Mouse (Mus musculus) megakaryocyte, embryonic 14.5 days (primary cell): Measurements from ENCODE around the gene Eif4ebp2. TPM values are rescaled to one million over a fixed set of nuclear protein-coding genes. Genes with fewer than 3 reads are reported as not detected.

Experiments used
- H3K27me3 ChIP-seq: replicated peaks from 2 replicates; pipeline ENCODE3; 2012; ENCODE audit warnings: inconsistent platforms
- H3K36me3 ChIP-seq: replicated peaks from 2 replicates; pipeline ENCODE3; 2012; ENCODE audit warnings: low read length, inconsistent platforms, mixed read lengths
- H3K4me1 ChIP-seq: 2 replicates; pipeline ENCODE4 v1.6.1; 2012; ENCODE audit warnings: inconsistent platforms
- H3K4me3 ChIP-seq: replicated peaks from 2 replicates; pipeline ENCODE3; 2012; ENCODE audit warnings: moderate library complexity, mild to moderate bottlenecking, inconsistent platforms
- H3K9me3 ChIP-seq: 2 replicates; pipeline ENCODE4 v1.6.1; 2012; ENCODE audit warnings: inconsistent platforms
- FLI1 ChIP-seq: IDR thresholded peaks from 2 replicates; pipeline ENCODE4 v1.6.1; 2012; ENCODE audit warnings: low read length, inconsistent platforms, mixed read lengths
- GATA1 ChIP-seq: IDR thresholded peaks from 3 replicates; pipeline ENCODE4 v1.6.1; 2012; ENCODE audit warnings: mixed read lengths, low read length, inconsistent platforms, borderline replicate concordance
- polyA plus RNA-seq: library from polyadenylated mRNA; stranded (reverse); fragments of >175 nt; gene quantifications from 2 replicates; pipeline ENCODE4 v1.2.3, GENCODE M21; 2012; ENCODE audit warnings: low replicate concordance; ENCODE audit not compliant: insufficient read depth

The Eif4ebp2 gene
- polyA plus RNA-seq, 1 experiment, result 24.5 TPM

DNA sequence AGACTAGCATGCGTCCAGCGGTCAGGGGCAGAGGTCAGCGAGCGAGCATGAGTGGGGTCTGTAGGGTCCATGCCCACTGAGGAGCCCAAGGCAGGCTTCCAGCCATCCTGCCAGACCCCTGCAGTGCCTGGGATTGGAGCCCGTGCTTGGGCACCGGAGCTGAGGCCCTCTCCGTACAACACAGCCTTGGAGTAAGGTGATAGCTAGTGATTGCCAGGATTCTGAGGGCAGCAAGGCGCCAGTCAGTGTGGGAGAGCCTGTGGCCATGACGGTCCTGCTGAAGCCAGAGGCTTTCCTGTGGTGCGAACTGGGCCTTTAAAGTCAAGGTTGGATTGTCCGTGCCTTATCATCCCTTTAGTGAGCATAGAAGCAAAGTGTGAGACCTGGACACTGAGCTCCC is 32.3 kb upstream of the Eif4ebp2 start:
- Histone ChIP-seq H3K27me3 (peaks cover 7% of the 10 kb centered on the region), H3K4me1 (peaks cover 15% of the 10 kb centered on the region), H3K4me3 (no peak overlapping the region), H3K9me3 (no peaks in the 10 kb centered on the region), H3K36me3 (no peaks in the 10 kb centered on the region)
- no peak for TF ChIP-seq FLI1
- no peak for TF ChIP-seq GATA1

DNA sequence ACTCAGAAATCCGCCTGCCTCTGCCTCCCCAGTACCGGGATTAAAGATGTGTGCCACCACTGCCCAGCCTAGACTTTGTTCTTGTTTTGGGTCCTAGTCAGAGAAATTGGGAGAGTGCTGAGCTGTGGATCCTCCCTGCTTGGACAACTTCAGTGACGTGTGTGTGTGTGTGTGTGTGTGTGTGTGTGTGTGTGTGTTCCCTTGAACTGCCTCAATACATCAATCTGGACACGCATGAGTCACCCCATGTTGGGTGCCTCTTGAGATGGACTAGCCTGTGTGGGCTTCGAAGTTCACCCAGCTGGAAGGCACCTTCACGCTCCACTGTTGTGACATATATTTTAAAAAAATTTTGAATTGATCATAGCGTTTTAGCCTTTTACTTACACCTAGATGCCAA is 30.3 kb upstream of the Eif4ebp2 start:
- H3K9me3 ChIP-seq, result no peaks in the 10 kb centered on the region
- no peak for TF ChIP-seq FLI1
- no peak for TF ChIP-seq GATA1
- peaks cover 19% of the 10 kb centered on the region for H3K4me1 ChIP-seq
- H3K36me3 ChIP-seq, result no peaks in the 10 kb centered on the region
- no peak overlapping the region for H3K4me3 ChIP-seq
- H3K27me3 ChIP-seq, result peaks cover 3% of the 10 kb centered on the region

DNA sequence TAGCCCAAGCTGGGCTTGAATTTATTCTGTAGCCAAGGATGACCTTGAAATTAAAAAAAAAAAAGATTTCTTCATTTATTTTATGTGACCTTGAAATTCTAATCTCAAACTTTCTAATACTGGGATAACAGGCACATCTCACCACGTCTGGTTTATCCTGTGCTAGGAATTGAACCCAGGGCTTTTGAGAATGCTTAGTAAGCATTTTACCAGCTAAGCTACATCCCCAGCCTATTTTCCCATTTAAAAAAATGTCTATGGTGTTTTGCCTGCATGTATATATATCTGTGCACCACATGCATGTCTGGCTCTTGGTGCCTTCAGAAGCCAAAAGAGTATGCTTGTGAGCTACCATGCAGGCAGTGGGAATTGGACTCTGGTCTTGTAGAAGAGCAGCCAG is 28.0 kb upstream of the Eif4ebp2 start:
- Histone ChIP-seq H3K4me3 (no peak overlapping the region), H3K36me3 (no peaks in the 10 kb centered on the region), H3K4me1 (peaks cover 31% of the 10 kb centered on the region), H3K9me3 (no peaks in the 10 kb centered on the region), H3K27me3 (peaks cover 6% of the 10 kb centered on the region)
- no peak for TF ChIP-seq GATA1

DNA sequence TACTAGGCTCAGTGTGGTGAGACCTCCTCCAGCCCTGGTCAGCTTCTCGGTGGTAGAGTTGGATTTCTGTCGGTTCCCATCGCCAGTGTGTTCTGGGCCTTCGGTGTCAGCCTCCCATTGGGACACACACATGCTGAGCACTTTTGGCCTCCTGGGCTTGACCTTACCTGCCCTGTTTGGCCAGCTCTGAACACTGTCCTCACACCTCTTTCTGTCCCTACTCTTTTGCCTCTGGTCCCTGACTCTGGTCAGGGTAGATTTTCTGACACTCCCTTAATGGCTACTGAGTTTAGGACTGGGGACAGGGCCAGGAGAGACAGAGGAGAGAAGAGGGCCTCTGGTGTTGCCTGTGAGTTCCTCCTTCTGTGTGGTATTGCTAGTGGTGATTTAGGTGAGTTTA is 27.5 kb upstream of the Eif4ebp2 start:
- Histone ChIP-seq H3K36me3 (no peaks in the 10 kb centered on the region), H3K9me3 (no peaks in the 10 kb centered on the region), H3K27me3 (peaks cover 6% of the 10 kb centered on the region), H3K4me1 (peaks cover 37% of the 10 kb centered on the region), H3K4me3 (no peak overlapping the region)
- TF ChIP-seq FLI1, result no peak
- no peak for TF ChIP-seq GATA1

DNA sequence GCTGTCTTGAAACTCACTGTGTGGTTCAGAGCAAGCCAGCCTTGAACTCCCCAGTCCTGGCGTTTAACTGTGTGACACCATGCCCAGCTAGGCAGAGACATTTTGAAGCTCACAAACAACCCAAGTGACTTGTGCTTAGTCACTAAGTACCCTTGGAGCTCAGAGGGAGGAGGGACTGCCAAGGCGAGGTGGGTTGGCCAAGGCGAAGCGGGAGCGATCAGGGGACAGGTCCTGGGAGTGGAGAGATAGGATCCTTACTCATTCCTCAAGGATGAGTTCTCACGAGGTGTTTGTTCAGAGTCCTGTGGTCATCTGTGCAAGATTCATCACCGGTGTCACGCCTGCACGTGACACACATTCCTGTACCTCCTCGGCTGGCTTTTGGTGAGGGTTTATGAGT is 27.0 kb upstream of the Eif4ebp2 start:
- H3K27me3 ChIP-seq, result peaks cover 4% of the 10 kb centered on the region
- peaks cover 38% of the 10 kb centered on the region for H3K4me1 ChIP-seq
- H3K9me3 ChIP-seq, result no peaks in the 10 kb centered on the region
- no peak overlapping the region for H3K4me3 ChIP-seq
- no peak for TF ChIP-seq GATA1
- no peak for TF ChIP-seq FLI1
- no peaks in the 10 kb centered on the region for H3K36me3 ChIP-seq

DNA sequence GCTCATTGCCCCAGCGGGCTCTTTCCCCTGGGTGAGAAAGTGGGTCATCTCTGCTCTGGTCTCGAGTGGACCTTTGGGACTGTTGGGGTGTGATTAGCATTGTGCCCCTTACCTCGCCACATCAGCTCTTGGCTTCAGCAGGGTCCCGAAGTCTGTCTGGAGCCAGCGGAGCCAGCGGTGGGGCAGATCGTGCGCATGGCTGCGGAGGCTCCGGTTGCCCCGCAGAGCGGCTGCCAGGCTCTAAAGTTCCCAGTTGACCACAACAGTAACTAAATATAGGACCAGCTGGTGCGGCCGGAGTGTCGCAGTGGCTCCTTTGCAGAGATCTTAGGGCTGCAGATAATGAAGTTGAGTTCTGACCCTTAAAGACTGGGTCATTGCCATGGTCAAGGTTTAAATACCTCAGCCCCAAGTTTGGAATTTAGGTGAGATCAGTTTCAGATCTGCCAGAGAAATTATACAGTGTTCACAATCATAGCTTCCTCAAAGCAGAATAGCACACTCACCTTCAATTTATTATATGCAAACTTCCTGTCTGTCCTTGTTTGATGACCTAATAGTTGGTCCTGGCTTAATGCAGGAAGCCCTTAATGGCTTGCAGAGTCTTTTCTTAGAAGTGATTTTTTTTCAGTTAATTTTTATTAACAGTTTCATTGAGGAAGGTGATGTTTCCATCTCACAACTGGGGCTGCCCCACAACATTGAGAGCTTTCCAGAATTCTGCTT is 24.1 kb upstream of the Eif4ebp2 start:
- H3K27me3 ChIP-seq, result peaks cover 2% of the 10 kb centered on the region
- peaks cover 9% of the 10 kb centered on the region; the same call in 1 of the 2 replicates for H3K9me3 ChIP-seq
- peaks cover 33% of the 10 kb centered on the region for H3K4me1 ChIP-seq
- H3K4me3 ChIP-seq, result peak overlapping the region; percentile 99
- TF ChIP-seq GATA1, result no peak
- TF ChIP-seq FLI1, result no peak
- no peaks in the 10 kb centered on the region for H3K36me3 ChIP-seq

DNA sequence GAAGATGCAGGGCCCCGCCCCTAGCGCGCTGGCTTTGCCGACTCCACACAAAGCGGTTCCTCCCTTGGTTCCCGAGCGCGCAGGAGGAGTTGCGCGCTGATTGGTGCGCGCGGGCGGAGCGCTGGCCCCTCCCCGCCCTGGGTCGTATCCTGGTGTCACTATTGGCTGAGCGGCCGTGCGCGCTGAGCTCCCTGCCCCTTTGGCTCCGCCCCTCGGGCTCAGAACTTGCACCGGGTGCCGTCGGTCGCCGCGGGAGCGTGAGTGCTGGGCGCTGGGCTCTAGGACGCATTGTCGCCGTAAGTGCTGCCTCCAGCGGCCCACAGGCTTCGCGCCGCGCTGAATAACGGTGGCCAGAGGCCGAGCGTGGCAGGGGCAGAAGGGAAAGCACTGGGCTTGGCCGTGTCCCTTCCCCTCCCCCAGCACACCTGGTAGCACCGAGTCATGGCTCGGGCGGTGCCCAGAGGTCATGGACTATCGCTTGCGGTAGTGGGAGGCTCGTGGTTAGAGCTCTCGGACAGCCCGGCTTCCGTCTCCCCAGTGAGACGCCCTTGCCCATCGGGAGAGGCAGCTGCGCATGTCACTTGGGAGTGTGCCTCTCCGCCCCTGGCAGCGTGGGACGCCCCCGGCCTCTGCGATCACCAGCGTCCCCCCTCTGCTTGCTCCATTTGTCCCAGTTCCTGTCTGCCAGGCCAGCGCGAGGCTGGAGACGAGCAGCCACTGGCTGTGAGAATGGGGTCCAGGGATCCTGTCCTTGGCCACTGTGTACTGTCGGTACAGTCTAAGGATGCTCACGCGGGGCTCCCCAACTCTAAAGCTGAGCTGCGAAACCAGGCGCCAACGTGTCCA is 23.4 kb upstream of the Eif4ebp2 start, which contains the start of gene Lrrc20:
Gene Lrrc20, plus strand, starts transcription at position 208 of the 846 bp plus-strand sequence.
- TF ChIP-seq GATA1 (no peak), FLI1 (no peak)
- peaks cover 2% of the 10 kb centered on the region for H3K27me3 ChIP-seq
- H3K9me3 ChIP-seq, result peaks cover 9% of the 10 kb centered on the region; the same call in 1 of the 2 replicates
- H3K4me1 ChIP-seq, result peaks cover 33% of the 10 kb centered on the region
- no peaks in the 10 kb centered on the region for H3K36me3 ChIP-seq
- H3K4me3 ChIP-seq, result peak within 1 kb of the TSS; percentile 99

DNA sequence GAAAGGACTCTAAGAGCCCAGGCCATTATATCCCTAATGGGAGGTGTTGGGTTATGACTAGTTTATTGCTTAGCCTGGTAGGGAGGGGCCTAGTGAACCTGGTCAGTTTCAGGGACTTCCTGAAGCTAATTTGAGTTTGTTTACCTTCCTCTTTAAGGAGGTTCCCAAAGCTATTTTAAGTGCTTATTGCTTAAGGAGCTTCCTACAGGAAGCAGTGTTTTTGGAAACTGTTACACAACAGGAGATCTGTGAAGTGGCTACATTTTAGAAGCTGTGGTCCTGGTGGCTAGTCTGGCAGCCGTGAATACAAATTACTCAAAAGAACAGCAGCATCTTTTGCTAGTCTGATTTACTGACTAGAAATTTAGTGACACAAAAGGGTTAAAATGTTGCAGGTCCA is 21.9 kb upstream of the Eif4ebp2 start:
- Histone ChIP-seq H3K27me3 (peaks cover 2% of the 10 kb centered on the region), H3K4me1 (peaks cover 29% of the 10 kb centered on the region), H3K9me3 (peaks cover 9% of the 10 kb centered on the region; the same call in 1 of the 2 replicates), H3K36me3 (no peaks in the 10 kb centered on the region), H3K4me3 (no peak overlapping the region)
- no peak for TF ChIP-seq GATA1
- no peak for TF ChIP-seq FLI1

DNA sequence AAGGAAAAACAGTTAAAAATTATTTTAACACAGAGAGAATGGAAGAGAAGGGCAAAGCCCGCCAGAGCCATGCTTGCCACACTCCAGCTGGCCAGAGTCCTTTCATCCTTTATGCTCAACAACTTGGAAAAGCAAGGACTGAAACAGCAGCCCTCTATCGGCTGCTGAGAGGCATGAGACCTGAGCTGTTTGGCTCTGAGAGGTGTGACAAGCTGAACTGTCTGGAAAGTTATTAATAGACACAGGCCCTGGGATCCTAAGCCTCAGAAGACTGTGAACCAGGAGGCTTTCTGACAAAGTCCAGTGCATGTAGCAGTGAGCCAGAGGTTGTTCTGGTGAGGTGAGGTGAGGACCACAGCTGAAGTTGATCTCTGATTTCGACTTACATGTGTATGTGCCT is 21.2 kb upstream of the Eif4ebp2 start:
- H3K4me3 ChIP-seq, result no peak overlapping the region
- H3K27me3 ChIP-seq, result peaks cover 2% of the 10 kb centered on the region
- TF ChIP-seq FLI1 (no peak), GATA1 (no peak)
- peaks cover 34% of the 10 kb centered on the region for H3K4me1 ChIP-seq
- H3K9me3 ChIP-seq, result peaks cover 9% of the 10 kb centered on the region; the same call in 1 of the 2 replicates
- no peaks in the 10 kb centered on the region for H3K36me3 ChIP-seq

DNA sequence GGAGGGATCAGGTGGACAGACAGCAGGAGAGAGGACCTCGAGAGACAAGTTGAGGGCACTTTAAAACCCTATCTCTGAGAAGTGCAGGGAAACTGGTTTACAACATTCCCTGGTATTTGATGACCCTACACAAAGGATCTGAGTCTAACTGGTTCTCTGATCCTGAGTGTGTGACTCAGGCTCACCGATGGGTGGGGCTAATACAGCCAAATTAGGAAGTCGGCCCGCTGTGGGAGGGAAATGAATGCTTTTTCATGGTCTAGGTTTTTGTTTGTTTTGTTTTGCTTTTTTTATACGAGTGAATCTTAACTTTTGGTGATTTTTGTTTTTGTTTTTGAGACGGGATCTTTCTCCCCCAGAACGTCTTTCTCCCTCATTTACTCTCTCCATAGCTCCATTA is 16.4 kb upstream of the Eif4ebp2 start:
- peaks cover 9% of the 10 kb centered on the region; the same call in 1 of the 2 replicates for H3K9me3 ChIP-seq
- TF ChIP-seq FLI1 (no peak), GATA1 (no peak)
- no peak overlapping the region for H3K4me3 ChIP-seq
- peaks cover 7% of the 10 kb centered on the region for H3K27me3 ChIP-seq
- peaks cover 25% of the 10 kb centered on the region for H3K4me1 ChIP-seq
- H3K36me3 ChIP-seq, result no peaks in the 10 kb centered on the region
